ENCODE assay signal across 9 mouse cellular contexts in the genomic region with DNA sequence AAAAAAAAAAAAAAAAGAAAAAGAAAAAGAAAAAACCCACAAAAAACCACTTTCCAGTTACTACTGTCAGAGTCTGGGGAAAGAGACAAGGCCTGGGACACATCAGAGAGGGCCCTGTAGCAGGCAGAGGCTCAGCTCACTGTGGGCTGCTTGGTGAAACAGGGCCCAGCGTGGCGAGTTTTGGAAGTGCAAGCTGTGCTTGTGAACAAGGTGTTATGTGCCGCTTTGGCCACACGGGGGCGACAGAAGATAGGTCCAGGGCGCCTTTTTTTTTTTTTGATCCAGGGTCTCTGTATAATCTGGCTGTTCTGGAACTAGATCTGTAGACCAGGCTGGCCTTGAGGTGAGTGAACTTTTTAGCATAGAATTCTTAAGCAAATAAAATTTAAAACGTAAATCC. TPM values are rescaled to one million over a fixed set of nuclear protein-coding genes. Genes with fewer than 3 reads are reported as not detected.
A peak's percentile ranks its signal among the peaks of the same experiment; 100 is the strongest.
DNase-seq lines count a peak whose midpoint lies in the region; ATAC-seq lines count a peak whose summit lies in the region.
"Had no signal": no experiment of that assay in that cellular context is flagged by ENCODE, and none has a peak within 500 bp of the region (broad histone marks: within the 10 kb centered on the region; RNA-seq: fewer than 3 reads in every experiment).

No protein-coding gene starts in this region.

- H3K9me3 ChIP-seq in heart, embryonic 12.5 days (replicated peaks), result no peaks in the 10 kb centered on the region
- H3K9me3 ChIP-seq in forebrain, embryonic 14.5 days (replicated peaks; ENCODE audit: control insufficient read depth, low read length), result no peaks in the 10 kb centered on the region
- H3K9me3 ChIP-seq in hindbrain, embryonic 14.5 days (ENCODE audit: control insufficient read depth, low read length), result no peaks in the 10 kb centered on the region
- no peaks in the 10 kb centered on the region for H3K9me3 ChIP-seq in midbrain, embryonic 14.5 days (ENCODE audit: control insufficient read depth, low read length)

- H3K4me3 ChIP-seq in heart, embryonic 12.5 days, result no peak overlapping the region
- no peak overlapping the region for H3K4me3 ChIP-seq in forebrain, embryonic 14.5 days (ENCODE audit: low read depth, low read length)
- H3K4me3 ChIP-seq in hindbrain, embryonic 14.5 days (replicated peaks; ENCODE audit: low read length), result no peak overlapping the region
- no peak overlapping the region for H3K4me3 ChIP-seq in midbrain, embryonic 14.5 days (replicated peaks; ENCODE audit: low read depth, low read length)
- H3K4me3 ChIP-seq: myocyte had no signal

- peaks cover 14% of the 10 kb centered on the region for H3K36me3 ChIP-seq in heart, embryonic 12.5 days
- H3K36me3 ChIP-seq in forebrain, embryonic 14.5 days (ENCODE audit: control insufficient read depth, insufficient read depth, low read length), result peaks cover 23% of the 10 kb centered on the region
- peaks cover 18% of the 10 kb centered on the region for H3K36me3 ChIP-seq in hindbrain, embryonic 14.5 days (replicated peaks; ENCODE audit: control insufficient read depth, insufficient read depth)
- H3K36me3 ChIP-seq in midbrain, embryonic 14.5 days (ENCODE audit: control insufficient read depth, insufficient read depth, low read length), result peaks cover 20% of the 10 kb centered on the region

- no peak overlapping the region for H3K27ac ChIP-seq in heart, embryonic 12.5 days (ENCODE audit: poor library complexity, severe bottlenecking)
- no peak overlapping the region for H3K27ac ChIP-seq in forebrain, embryonic 14.5 days (ENCODE audit: low read depth, low read length)
- no peak overlapping the region for H3K27ac ChIP-seq in hindbrain, embryonic 14.5 days
- no peak overlapping the region for H3K27ac ChIP-seq in midbrain, embryonic 14.5 days (replicated peaks; ENCODE audit: low read depth, low read length)

- no peak for ATAC-seq in heart, embryonic 12.5 days (ENCODE audit: insufficient number of reproducible peaks, low FRiP score)
- peak; percentile 64; the same call in 1 of the 2 replicates for ATAC-seq in forebrain, embryonic 14.5 days
- no peak for ATAC-seq in hindbrain, embryonic 14.5 days (ENCODE audit: low FRiP score)
- ATAC-seq in midbrain, embryonic 14.5 days (ENCODE audit: low FRiP score, low TSS enrichment), result no peak

- peaks cover 3% of the 10 kb centered on the region; the same call in 1 of the 2 replicates for H3K4me1 ChIP-seq in heart, embryonic 12.5 days (replicated peaks)
- H3K4me1 ChIP-seq in forebrain, embryonic 14.5 days (ENCODE audit: control insufficient read depth, insufficient read depth, low read length), result 0 out of 2 replicates have a peak, but pooled peaks cover 6% of the 10 kb centered on the region
- H3K4me1 ChIP-seq in hindbrain, embryonic 14.5 days (replicated peaks; ENCODE audit: control insufficient read depth, insufficient read depth, low read length), result peaks cover 7% of the 10 kb centered on the region
- peaks cover 8% of the 10 kb centered on the region; the same call in 1 of the 2 replicates for H3K4me1 ChIP-seq in midbrain, embryonic 14.5 days (ENCODE audit: control insufficient read depth, insufficient read depth, low read length)

- peaks cover 12% of the 10 kb centered on the region for H3K27me3 ChIP-seq in heart, embryonic 12.5 days (replicated peaks)
- H3K27me3 ChIP-seq in forebrain, embryonic 14.5 days (replicated peaks; ENCODE audit: control insufficient read depth, insufficient read depth, low read length), result no peaks in the 10 kb centered on the region
- H3K27me3 ChIP-seq in hindbrain, embryonic 14.5 days (ENCODE audit: control insufficient read depth, insufficient read depth, low read length), result no peaks in the 10 kb centered on the region
- no peaks in the 10 kb centered on the region for H3K27me3 ChIP-seq in midbrain, embryonic 14.5 days (ENCODE audit: control insufficient read depth, insufficient read depth, low read length)

- no peak overlapping the region for H3K9ac ChIP-seq in heart, embryonic 12.5 days
- H3K9ac ChIP-seq in forebrain, embryonic 14.5 days (ENCODE audit: low read length), result no peak overlapping the region
- H3K9ac ChIP-seq in hindbrain, embryonic 14.5 days, result no peak overlapping the region
- H3K9ac ChIP-seq in midbrain, embryonic 14.5 days (replicated peaks; ENCODE audit: low read length), result no peak overlapping the region

- intact Hi-C loops in left cerebral cortex, postnatal 25 days (cut with DNase I), result loop anchor here (10.0 kb wide), 1 partner anchor 201 kb away; a partner anchor contains a TSS

- WGBS in heart, embryonic 12.5 days, result 2% methylated on average over 7 of the region's 7 CpGs
- WGBS in forebrain, embryonic 14.5 days, result 1% methylated on average over 7 of the region's 7 CpGs
- 2% methylated on average over 7 of the region's 7 CpGs for WGBS in hindbrain, embryonic 14.5 days
- WGBS in midbrain, embryonic 14.5 days, result under 1% methylated on average over 7 of the region's 7 CpGs

- H3K4me2 ChIP-seq in heart, embryonic 12.5 days, result no peak overlapping the region
- no peak overlapping the region for H3K4me2 ChIP-seq in forebrain, embryonic 14.5 days (ENCODE audit: low read length)
- H3K4me2 ChIP-seq in hindbrain, embryonic 14.5 days (replicated peaks), result no peak overlapping the region
- H3K4me2 ChIP-seq in midbrain, embryonic 14.5 days (ENCODE audit: low read length), result no peak overlapping the region

- DNase-seq in heart, adult 11 months, result peak; percentile 96
- peak; percentile 82 for DNase-seq in c-Kit-negative CD71-positive TER-119-positive erythroid progenitor cells, embryonic 14.5 days (ENCODE audit: low read depth, low spot score)
- DNase-seq in forebrain, embryonic 14.5 days (ENCODE audit: low spot score), result peak; percentile 96
- DNase-seq in hindbrain, embryonic 14.5 days (ENCODE audit: low spot score), result peak; percentile 98
- peak; percentile 82 to 93 for DNase-seq in left cerebral cortex, postnatal 25 days (ENCODE audit: low spot score in 2 of 2)
- peak; percentile 97 for DNase-seq in midbrain, embryonic 14.5 days
- peak; percentile 86 to 96 for DNase-seq in spleen, postnatal 10 days (ENCODE audit: low spot score in 2 of 2)

RNA-seq across cellular contexts. Expression of a gene that starts 11.3 kb away (rescaled TPM):
- 6.1 and 6.2 TPM in 2 replicates for polyA plus RNA-seq in heart, embryonic 12.5 days (2016; fragmentation: Nextera tagmentation; extraction: Ambion mirVana)
- 16.9 and 17.8 TPM in 2 replicates for polyA plus RNA-seq in forebrain, embryonic 14.5 days (2014; fragmentation: Nextera tagmentation; extraction: Ambion mirVana)
- 12.3 and 13.3 TPM in 2 replicates for polyA plus RNA-seq in hindbrain, embryonic 14.5 days (2014; fragmentation: Nextera tagmentation; extraction: Ambion mirVana)
- 10 to 100 TPM; 17.7 to 22.2 TPM for total RNA-seq in left cerebral cortex, postnatal 25 days (2021)
- 17.3 and 28.2 TPM in 2 replicates for polyA plus RNA-seq in midbrain, embryonic 14.5 days (2014; fragmentation: Nextera tagmentation; extraction: Ambion mirVana)

RNA-seq across cellular contexts. Expression of a gene that starts 19.9 kb away (rescaled TPM):
- polyA plus RNA-seq in heart, embryonic 12.5 days (2016; fragmentation: Nextera tagmentation; extraction: Ambion mirVana), result not detected in 2 replicates
- 1.2 and 1.9 TPM in 2 replicates for polyA plus RNA-seq in forebrain, embryonic 14.5 days (2014; fragmentation: Nextera tagmentation; extraction: Ambion mirVana)
- 3.6 and 4.1 TPM in 2 replicates for polyA plus RNA-seq in hindbrain, embryonic 14.5 days (2014; fragmentation: Nextera tagmentation; extraction: Ambion mirVana)
- 10 to 100 TPM; 22.6 to 24.9 TPM for total RNA-seq in left cerebral cortex, postnatal 25 days (2021)
- 2.9 and 3.2 TPM in 2 replicates for polyA plus RNA-seq in midbrain, embryonic 14.5 days (2014; fragmentation: Nextera tagmentation; extraction: Ambion mirVana)

RNA-seq across cellular contexts. Expression of a gene that starts 23.2 kb away (rescaled TPM):
- polyA plus RNA-seq in heart, embryonic 12.5 days (2016; fragmentation: Nextera tagmentation; extraction: Ambion mirVana), result 176 and 181 TPM in 2 replicates
- polyA plus RNA-seq in forebrain, embryonic 14.5 days (2014; fragmentation: Nextera tagmentation; extraction: Ambion mirVana), result 216 and 221 TPM in 2 replicates
- 152 and 161 TPM in 2 replicates for polyA plus RNA-seq in hindbrain, embryonic 14.5 days (2014; fragmentation: Nextera tagmentation; extraction: Ambion mirVana)
- 100 to 1,000 TPM; 134 to 138 TPM for total RNA-seq in left cerebral cortex, postnatal 25 days (2021)
- polyA plus RNA-seq in midbrain, embryonic 14.5 days (2014; fragmentation: Nextera tagmentation; extraction: Ambion mirVana), result 166 and 208 TPM in 2 replicates

RNA-seq across cellular contexts. Expression of a gene that starts 27.9 kb away (rescaled TPM):
- polyA plus RNA-seq in heart, embryonic 12.5 days (2016; fragmentation: Nextera tagmentation; extraction: Ambion mirVana), result 5.3 and 6.7 TPM in 2 replicates
- 0.48 and 0.52 TPM in 2 replicates for polyA plus RNA-seq in forebrain, embryonic 14.5 days (2014; fragmentation: Nextera tagmentation; extraction: Ambion mirVana)
- polyA plus RNA-seq in hindbrain, embryonic 14.5 days (2014; fragmentation: Nextera tagmentation; extraction: Ambion mirVana), result 0.84 and 0.90 TPM in 2 replicates
- 1 to 10 TPM; 5.1 to 7.4 TPM for total RNA-seq in left cerebral cortex, postnatal 25 days (2021)
- polyA plus RNA-seq in midbrain, embryonic 14.5 days (2014; fragmentation: Nextera tagmentation; extraction: Ambion mirVana), result 0.26 TPM in 1 of 2 replicates, not detected in the other

RNA-seq across cellular contexts. Expression of a gene that starts 30.5 kb away (rescaled TPM):
- polyA plus RNA-seq in heart, embryonic 12.5 days (2016; fragmentation: Nextera tagmentation; extraction: Ambion mirVana), result 951 and 1,026 TPM in 2 replicates
- 628 and 893 TPM in 2 replicates for polyA plus RNA-seq in forebrain, embryonic 14.5 days (2014; fragmentation: Nextera tagmentation; extraction: Ambion mirVana)
- polyA plus RNA-seq in hindbrain, embryonic 14.5 days (2014; fragmentation: Nextera tagmentation; extraction: Ambion mirVana), result 675 and 804 TPM in 2 replicates
- 100 to 1,000 TPM; 482 to 488 TPM for total RNA-seq in left cerebral cortex, postnatal 25 days (2021)
- polyA plus RNA-seq in midbrain, embryonic 14.5 days (2014; fragmentation: Nextera tagmentation; extraction: Ambion mirVana), result 532 and 742 TPM in 2 replicates
